Mouse (Mus musculus) neutrophil, adult 5-6 weeks (primary cell): ENCODE data around the gene Olfr1106. TPM values are rescaled to one million over a fixed set of nuclear protein-coding genes. Genes with fewer than 3 reads are reported as not detected.

ENCODE experiments used
- ATAC-seq: fragments of 151-379, 151-347 bp; 2 replicates; pipeline ENCODE4 v1.8.0; 2017; ENCODE audit warnings: mild to moderate bottlenecking, moderate TSS enrichment; ENCODE audit not compliant: insufficient number of reproducible peaks, poor library complexity, low FRiP score, severe bottlenecking; ENCODE audit errors: extremely low read depth
- total RNA-seq: library from RNA; stranded (forward); fragments of 200-1000 nt; gene quantifications from 2 replicates; pipeline ENCODE4 v1.2.3, GENCODE M21; 2017

The Olfr1106 gene
- not detected in 2 replicates for total RNA-seq

- ATAC-seq = no peak
Measured at GRCm38 (mm10) chr2:87052173-87052572, at the start of gene Olfr1106. Olfr1106 (minus strand) TSS chr2:87052273.

- ATAC-seq = no peak
Measured at GRCm38 (mm10) chr2:87095908-87096307, 43.8 kb upstream of the Olfr1106 start, which contains the start of gene Olfr1109. Olfr1109 (minus strand) TSS chr2:87096008.

DNA sequence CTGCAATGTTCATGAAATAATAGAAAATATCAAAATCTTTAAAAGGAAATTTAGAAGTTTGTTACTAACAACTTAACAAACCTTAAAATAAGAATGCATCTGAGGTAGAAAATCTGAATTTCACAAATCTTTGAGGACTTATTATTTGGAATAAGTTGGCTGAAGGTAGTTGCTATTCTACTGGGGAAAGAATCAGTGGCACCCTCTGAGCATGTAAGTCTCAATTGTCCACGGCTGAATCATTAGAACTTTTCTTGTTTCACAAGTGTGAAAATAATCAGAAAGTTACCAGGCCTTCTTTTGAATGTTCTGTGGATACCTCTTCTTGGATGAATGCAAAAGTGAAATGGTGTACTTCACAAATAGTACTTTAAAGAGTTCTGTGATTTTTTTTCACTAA is 23.6 kb upstream of the Olfr1106 start, which contains the start of gene Olfr1107:
TSS of gene Olfr1107 (minus strand) at position 101 of the 400 bp plus-strand sequence.
- no peak for ATAC-seq

GRCm38 (mm10) chr2:87036431-87036830 is 15.6 kb downstream of the Olfr1106 start, which contains the start of gene Olfr1105:
Olfr1105 (minus strand) TSS chr2:87036531.
- ATAC-seq = no peak

GRCm38 (mm10) chr2:87026980-87027379 is 25.1 kb downstream of the Olfr1106 start, which contains the start of gene Olfr1104:
Olfr1104 (minus strand) TSS chr2:87027080.
- no peak for ATAC-seq

GRCm38 (mm10) chr2:86998098-86998497 is 54.0 kb downstream of the Olfr1106 start, which contains the start of gene Olfr1102:
Olfr1102 (plus strand) TSS chr2:86998398.
- ATAC-seq = no peak

Other genes starting within 250 kb of the Olfr1106 start
- 0.12 TPM in 1 of 2 replicates, not detected in the other for gene Olfr141, start 242.3 kb downstream of the Olfr1106 start, total RNA-seq
- gene Olfr1094, start 227.6 kb downstream of the Olfr1106 start, total RNA-seq = 0.37 TPM in 1 of 2 replicates, not detected in the other
- gene Olfr1095, start 200.6 kb downstream of the Olfr1106 start, total RNA-seq = not detected in 2 replicates
- gene Gm13723, start 177.5 kb downstream of the Olfr1106 start, total RNA-seq = not detected in 2 replicates
- gene Olfr1097, start 160.1 kb downstream of the Olfr1106 start, total RNA-seq = not detected in 2 replicates
- gene Olfr1098, start 127.7 kb downstream of the Olfr1106 start, total RNA-seq = not detected in 2 replicates
- 0.12 TPM in 1 of 2 replicates, not detected in the other for gene Olfr1099, start 91.6 kb downstream of the Olfr1106 start, total RNA-seq
- not detected in 2 replicates for gene Olfr1100, start 72.3 kb downstream of the Olfr1106 start, total RNA-seq
- not detected in 2 replicates for gene Olfr1101, start 61.1 kb downstream of the Olfr1106 start, total RNA-seq
- gene Olfr1102, start 53.9 kb downstream of the Olfr1106 start, total RNA-seq = not detected in 2 replicates
- gene Olfr1104, start 25.2 kb downstream of the Olfr1106 start, total RNA-seq = not detected in 2 replicates
- 0.49 TPM in 1 of 2 replicates, not detected in the other for gene Olfr1105, start 15.7 kb downstream of the Olfr1106 start, total RNA-seq
- gene Olfr1107, start 23.5 kb upstream of the Olfr1106 start, total RNA-seq = not detected in 2 replicates
- not detected in 2 replicates for gene Olfr1109, start 43.7 kb upstream of the Olfr1106 start, total RNA-seq
- not detected in 2 replicates for gene Olfr259, start 62.3 kb upstream of the Olfr1106 start, total RNA-seq
- gene Olfr1110, start 88.0 kb upstream of the Olfr1106 start, total RNA-seq = not detected in 2 replicates
- gene Olfr1111, start 100.4 kb upstream of the Olfr1106 start, total RNA-seq = not detected in 2 replicates
- gene Olfr1112, start 135.5 kb upstream of the Olfr1106 start, total RNA-seq = not detected in 2 replicates
- gene Olfr1113, start 156.7 kb upstream of the Olfr1106 start, total RNA-seq = not detected in 2 replicates
- gene Olfr1115, start 195.7 kb upstream of the Olfr1106 start, total RNA-seq = not detected in 2 replicates
- 0.12 and 0.25 TPM in 2 replicates for gene Olfr1116, start 215.3 kb upstream of the Olfr1106 start, total RNA-seq